Mouse (Mus musculus): ENCODE results near the gene Zfp93.

DNA sequence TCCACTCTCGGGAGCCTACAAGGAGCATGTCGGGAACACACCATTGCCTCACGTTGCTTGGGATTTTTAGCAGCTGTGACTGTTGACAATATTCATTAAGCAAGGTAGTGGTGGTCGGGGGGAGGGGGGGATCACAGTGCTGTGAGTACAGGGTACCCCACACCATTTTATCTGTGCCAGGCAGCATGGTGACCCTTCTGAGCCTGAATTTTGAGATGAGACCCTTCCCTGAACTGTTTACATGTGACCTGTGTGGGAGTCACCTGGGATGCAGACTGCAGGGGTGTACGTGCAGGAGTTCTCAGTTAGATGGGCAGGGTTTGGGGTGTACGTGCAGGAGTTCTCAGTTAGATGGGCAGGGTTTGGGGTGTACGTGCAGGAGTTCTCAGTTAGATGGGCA, 26.2 kb downstream of the Zfp93 start:
- no peak for TF ChIP-seq CTCF (IDR thresholded peaks at IDR 0.05; ENCODE audit: low read depth)
- no peak for TF ChIP-seq EP300 (IDR thresholded peaks at IDR 0.05; ENCODE audit: low read depth)
